Mouse (Mus musculus): Measurements from ENCODE around the gene Pkdrej. TPM values are rescaled to one million over a fixed set of nuclear protein-coding genes. Genes with fewer than 3 reads are reported as not detected.

Pkdrej gene
- polyA plus RNA-seq, 1 experiment = 0.63 TPM

GRCm38 (mm10) chr15:85810806-85811521 lies 10.6 kb downstream of the Pkdrej start:
- peaks cover 4% of the 10 kb centered on the region; the same call in 1 of the 2 replicates for H3K4me1 ChIP-seq (ENCODE audit: control insufficient read depth, insufficient read depth, low read length)
- H3K4me3 ChIP-seq (ENCODE audit: insufficient read depth, low read length) = peak overlapping the region; percentile 54
- TF ChIP-seq POLR2A (IDR thresholded peaks at IDR 0.05; ENCODE audit: extremely low read depth, insufficient read depth, low read length) (0 out of 2 replicates have a peak, but pooled peaks have one; percentile 8), CTCF (IDR thresholded peaks at IDR 0.05; ENCODE audit: extremely low read depth, insufficient read depth, low read length) (no peak)
- peak overlapping the region; percentile 36 for H3K27ac ChIP-seq (ENCODE audit: insufficient read depth, low read length)

GRCm38 (mm10) chr15:85810462-85810805 lies 11.1 kb downstream of the Pkdrej start:
- peaks cover 4% of the 10 kb centered on the region; the same call in 1 of the 2 replicates for H3K4me1 ChIP-seq (ENCODE audit: control insufficient read depth, insufficient read depth, low read length)
- TF ChIP-seq CTCF (IDR thresholded peaks at IDR 0.05; ENCODE audit: extremely low read depth, insufficient read depth, low read length) (no peak), POLR2A (IDR thresholded peaks at IDR 0.05; ENCODE audit: extremely low read depth, insufficient read depth, low read length) (no peak)
- H3K27ac ChIP-seq (ENCODE audit: insufficient read depth, low read length) = peak overlapping the region; percentile 36; the same call in 1 of the 2 replicates
- peak overlapping the region; percentile 54; the same call in 1 of the 2 replicates for H3K4me3 ChIP-seq (ENCODE audit: insufficient read depth, low read length)

- Histone ChIP-seq H3K4me1 (ENCODE audit: control insufficient read depth, insufficient read depth, low read length) (peaks cover 4% of the 10 kb centered on the region; the same call in 1 of the 2 replicates), H3K27ac (ENCODE audit: insufficient read depth, low read length) (no peak overlapping the region), H3K4me3 (ENCODE audit: insufficient read depth, low read length) (no peak overlapping the region)
- TF ChIP-seq CTCF (IDR thresholded peaks at IDR 0.05; ENCODE audit: extremely low read depth, insufficient read depth, low read length) (no peak), POLR2A (IDR thresholded peaks at IDR 0.05; ENCODE audit: extremely low read depth, insufficient read depth, low read length) (no peak)
Observed at GRCm38 (mm10) chr15:85809091-85809490, 12.4 kb downstream of the Pkdrej start.

- no peak overlapping the region for H3K27ac ChIP-seq (ENCODE audit: insufficient read depth, low read length)
- no peak for TF ChIP-seq CTCF (IDR thresholded peaks at IDR 0.05; ENCODE audit: extremely low read depth, insufficient read depth, low read length)
- TF ChIP-seq POLR2A (IDR thresholded peaks at IDR 0.05; ENCODE audit: extremely low read depth, insufficient read depth, low read length) = no peak
- H3K4me1 ChIP-seq (ENCODE audit: control insufficient read depth, insufficient read depth, low read length) = peaks cover 4% of the 10 kb centered on the region; the same call in 1 of the 2 replicates
- no peak overlapping the region for H3K4me3 ChIP-seq (ENCODE audit: insufficient read depth, low read length)
Observed at GRCm38 (mm10) chr15:85808434-85808833, 13.1 kb downstream of the Pkdrej start.

- Histone ChIP-seq H3K4me1 (ENCODE audit: control insufficient read depth, insufficient read depth, low read length) (peaks cover 4% of the 10 kb centered on the region; the same call in 1 of the 2 replicates), H3K4me3 (ENCODE audit: insufficient read depth, low read length) (no peak overlapping the region), H3K27ac (ENCODE audit: insufficient read depth, low read length) (no peak overlapping the region)
- TF ChIP-seq POLR2A (IDR thresholded peaks at IDR 0.05; ENCODE audit: extremely low read depth, insufficient read depth, low read length) (no peak), CTCF (IDR thresholded peaks at IDR 0.05; ENCODE audit: extremely low read depth, insufficient read depth, low read length) (no peak)
Observed at GRCm38 (mm10) chr15:85808031-85808430, 13.5 kb downstream of the Pkdrej start.

GRCm38 (mm10) chr15:85807404-85807803 lies 14.1 kb downstream of the Pkdrej start:
- Histone ChIP-seq H3K27ac (ENCODE audit: insufficient read depth, low read length) (no peak overlapping the region), H3K4me1 (ENCODE audit: control insufficient read depth, insufficient read depth, low read length) (peaks cover 4% of the 10 kb centered on the region; the same call in 1 of the 2 replicates), H3K4me3 (ENCODE audit: insufficient read depth, low read length) (no peak overlapping the region)
- TF ChIP-seq POLR2A (IDR thresholded peaks at IDR 0.05; ENCODE audit: extremely low read depth, insufficient read depth, low read length) (no peak), CTCF (IDR thresholded peaks at IDR 0.05; ENCODE audit: extremely low read depth, insufficient read depth, low read length) (no peak)

GRCm38 (mm10) chr15:85806886-85807285 lies 14.6 kb downstream of the Pkdrej start:
- H3K4me3 ChIP-seq (ENCODE audit: insufficient read depth, low read length) = no peak overlapping the region
- H3K27ac ChIP-seq (ENCODE audit: insufficient read depth, low read length) = no peak overlapping the region

GRCm38 (mm10) chr15:85802931-85803330 lies 18.6 kb downstream of the Pkdrej start:
- TF ChIP-seq POLR2A (IDR thresholded peaks at IDR 0.05; ENCODE audit: extremely low read depth, insufficient read depth, low read length) (no peak), CTCF (IDR thresholded peaks at IDR 0.05; ENCODE audit: extremely low read depth, insufficient read depth, low read length) (no peak)
- Histone ChIP-seq H3K4me3 (ENCODE audit: insufficient read depth, low read length) (no peak overlapping the region), H3K4me1 (ENCODE audit: control insufficient read depth, insufficient read depth, low read length) (no peaks in the 10 kb centered on the region), H3K27ac (ENCODE audit: insufficient read depth, low read length) (no peak overlapping the region)

More at GRCm38 (mm10) chr15:85806886-85807285, 14.6 kb downstream of the Pkdrej start:
- peaks cover 4% of the 10 kb centered on the region; the same call in 1 of the 2 replicates for H3K4me1 ChIP-seq (ENCODE audit: control insufficient read depth, insufficient read depth, low read length)
- TF ChIP-seq CTCF (IDR thresholded peaks at IDR 0.05; ENCODE audit: extremely low read depth, insufficient read depth, low read length) (no peak), POLR2A (IDR thresholded peaks at IDR 0.05; ENCODE audit: extremely low read depth, insufficient read depth, low read length) (no peak)

- Histone ChIP-seq H3K4me3 (ENCODE audit: insufficient read depth, low read length) (no peak overlapping the region), H3K4me1 (ENCODE audit: control insufficient read depth, insufficient read depth, low read length) (no peaks in the 10 kb centered on the region), H3K27ac (ENCODE audit: insufficient read depth, low read length) (no peak overlapping the region)
- TF ChIP-seq CTCF (IDR thresholded peaks at IDR 0.05; ENCODE audit: extremely low read depth, insufficient read depth, low read length) = no peak
- TF ChIP-seq POLR2A (IDR thresholded peaks at IDR 0.05; ENCODE audit: extremely low read depth, insufficient read depth, low read length) = no peak
Observed at GRCm38 (mm10) chr15:85798676-85799075, 22.9 kb downstream of the Pkdrej start.

GRCm38 (mm10) chr15:85795516-85795915 lies 26.0 kb downstream of the Pkdrej start:
- no peaks in the 10 kb centered on the region for H3K4me1 ChIP-seq (ENCODE audit: control insufficient read depth, insufficient read depth, low read length)
- H3K27ac ChIP-seq (ENCODE audit: insufficient read depth, low read length) = no peak overlapping the region
- TF ChIP-seq CTCF (IDR thresholded peaks at IDR 0.05; ENCODE audit: extremely low read depth, insufficient read depth, low read length) (no peak), POLR2A (IDR thresholded peaks at IDR 0.05; ENCODE audit: extremely low read depth, insufficient read depth, low read length) (no peak)
- H3K4me3 ChIP-seq (ENCODE audit: insufficient read depth, low read length) = no peak overlapping the region
